Mouse (Mus musculus) midbrain, embryonic 15.5 days (tissue): ENCODE data around the gene Srp14. TPM values are rescaled to one million over a fixed set of nuclear protein-coding genes. Genes with fewer than 3 reads are reported as not detected.

ENCODE experiments used
- ATAC-seq: fragments of 200-750 bp; cut with Nextera tagmentation; replicated peaks from 2 replicates; pipeline ENCODE4 v1.8.0; 2017; ENCODE audit warnings: moderate TSS enrichment
- H3K27ac ChIP-seq: fragments of 300-500 bp; sonication (generic); 2 replicates; pipeline ENCODE4 v1.5.1; 2015; ENCODE audit warnings: mild to moderate bottlenecking, inconsistent platforms
- H3K27me3 ChIP-seq: fragments of 300-500 bp; sonication (generic); replicated peaks from 2 replicates; pipeline ENCODE4 v1.6.1; 2015; ENCODE audit warnings: inconsistent platforms
- H3K36me3 ChIP-seq: fragments of 300-500 bp; sonication (generic); replicated peaks from 2 replicates; pipeline ENCODE4 v1.6.1; 2015; ENCODE audit warnings: inconsistent platforms
- H3K4me1 ChIP-seq: fragments of 300-500 bp; sonication (generic); 2 replicates; pipeline ENCODE4 v1.6.1; 2015; ENCODE audit warnings: inconsistent platforms
- H3K4me2 ChIP-seq: fragments of 300-500 bp; sonication (generic); 2 replicates; pipeline ENCODE4 v1.6.1; 2015; ENCODE audit warnings: inconsistent platforms, mild to moderate bottlenecking, moderate library complexity
- H3K4me3 ChIP-seq: fragments of 300-500 bp; sonication (generic); 2 replicates; pipeline ENCODE4 v1.5.1; 2015; ENCODE audit warnings: mild to moderate bottlenecking, inconsistent platforms
- H3K9ac ChIP-seq: fragments of 300-500 bp; sonication (generic); 2 replicates; pipeline ENCODE4 v1.6.1; 2015; ENCODE audit warnings: mild to moderate bottlenecking, inconsistent platforms
- H3K9me3 ChIP-seq: fragments of 300-500 bp; sonication (generic); 2 replicates; pipeline ENCODE4 v1.6.1; 2016; ENCODE audit warnings: inconsistent platforms
- WGBS: fragments of 180-500 bp; shearing (Covaris S2); methylation state at CpG from one replicate; pipeline ENCODE4 v1.1.7; 2015; ENCODE audit warnings: mixed read lengths; 5-methylcytosine and 5-hydroxymethylcytosine counted together
- polyA plus RNA-seq: library from polyadenylated mRNA; unstranded; fragments of >200 nt; fragmentation: Nextera tagmentation; extraction: Ambion mirVana; gene quantifications from 2 replicates; pipeline ENCODE4 v1.2.1, GENCODE M21; 2015

Srp14 gene
- 303 and 315 TPM in 2 replicates for polyA plus RNA-seq

GRCm38 (mm10) chr2:118479550-118479909, at the start of gene Srp14:
Gene Srp14 (minus strand): TSS chr2:118479711.
- peaks cover 15% of the 10 kb centered on the region for H3K36me3 ChIP-seq
- no peaks in the 10 kb centered on the region for H3K27me3 ChIP-seq
- peak; percentile 97 for ATAC-seq
- peaks cover 15% of the 10 kb centered on the region for H3K4me1 ChIP-seq
- H3K9ac ChIP-seq: peak within 1 kb of the TSS; percentile 99
- H3K9me3 ChIP-seq: no peaks in the 10 kb centered on the region
- H3K4me3 ChIP-seq: peak within 1 kb of the TSS; percentile 81
- WGBS: under 1% methylated on average over 35 of the region's 35 CpGs
- H3K27ac ChIP-seq: peak within 1 kb of the TSS; percentile 86
- peak within 1 kb of the TSS; percentile 78 for H3K4me2 ChIP-seq

- WGBS: 89% methylated on average over 5 of the region's 5 CpGs
- Histone ChIP-seq H3K27me3 (no peaks in the 10 kb centered on the region), H3K4me1 (0 out of 2 replicates have a peak, but pooled peaks cover 10% of the 10 kb centered on the region), H3K4me3 (no peak overlapping the region), H3K27ac (no peak overlapping the region), H3K36me3 (no peaks in the 10 kb centered on the region), H3K9ac (no peak overlapping the region), H3K9me3 (no peaks in the 10 kb centered on the region), H3K4me2 (no peak overlapping the region)
- ATAC-seq: no peak
These were observed 47.0 kb upstream of the Srp14 start for GRCm38 (mm10) chr2:118526545-118526944.

- Histone ChIP-seq H3K9me3 (no peaks in the 10 kb centered on the region), H3K36me3 (no peaks in the 10 kb centered on the region), H3K9ac (no peak overlapping the region), H3K27ac (no peak overlapping the region), H3K4me3 (no peak overlapping the region), H3K4me2 (no peak overlapping the region), H3K27me3 (no peaks in the 10 kb centered on the region), H3K4me1 (peaks cover 12% of the 10 kb centered on the region)
- 74% methylated on average over 3 of the region's 3 CpGs for whole genome bisulfite sequencing
- ATAC-seq: no peak
These were observed 45.3 kb upstream of the Srp14 start for GRCm38 (mm10) chr2:118524811-118525210.

- WGBS: 51% methylated on average over 5 of the region's 5 CpGs
- ATAC-seq: no peak
These were observed 43.7 kb upstream of the Srp14 start for GRCm38 (mm10) chr2:118523163-118523730.

GRCm38 (mm10) chr2:118522265-118522664, 42.8 kb upstream of the Srp14 start:
- Histone ChIP-seq H3K4me1 (peaks cover 6% of the 10 kb centered on the region), H3K36me3 (no peaks in the 10 kb centered on the region), H3K27me3 (no peaks in the 10 kb centered on the region), H3K9me3 (no peaks in the 10 kb centered on the region), H3K9ac (no peak overlapping the region), H3K4me3 (no peak overlapping the region), H3K27ac (no peak overlapping the region), H3K4me2 (no peak overlapping the region)
- no peak for ATAC-seq
- 51% methylated on average over 2 of the region's 2 CpGs for WGBS

More at GRCm38 (mm10) chr2:118523163-118523730, 43.7 kb upstream of the Srp14 start:
- Histone ChIP-seq H3K9ac (no peak overlapping the region), H3K27ac (no peak overlapping the region), H3K4me3 (no peak overlapping the region), H3K4me2 (no peak overlapping the region), H3K4me1 (peaks cover 6% of the 10 kb centered on the region), H3K27me3 (no peaks in the 10 kb centered on the region), H3K9me3 (no peaks in the 10 kb centered on the region), H3K36me3 (no peaks in the 10 kb centered on the region)

- Histone ChIP-seq H3K36me3 (no peaks in the 10 kb centered on the region), H3K9ac (no peak overlapping the region), H3K4me3 (no peak overlapping the region), H3K4me2 (no peak overlapping the region), H3K9me3 (no peaks in the 10 kb centered on the region), H3K27ac (no peak overlapping the region), H3K27me3 (no peaks in the 10 kb centered on the region), H3K4me1 (peaks cover 6% of the 10 kb centered on the region)
- 45% methylated on average over 9 of the region's 9 CpGs for WGBS
- ATAC-seq: peak; percentile 75
These were observed 40.8 kb upstream of the Srp14 start for GRCm38 (mm10) chr2:118520042-118520933.

- no peak overlapping the region for H3K4me2 ChIP-seq
- H3K36me3 ChIP-seq: no peaks in the 10 kb centered on the region
- no peak for ATAC-seq
- H3K9me3 ChIP-seq: no peaks in the 10 kb centered on the region
- no peak overlapping the region for H3K27ac ChIP-seq
- no peak overlapping the region for H3K4me3 ChIP-seq
- peaks cover 10% of the 10 kb centered on the region for H3K4me1 ChIP-seq
- H3K9ac ChIP-seq: no peak overlapping the region
- WGBS: 83% methylated on average over 16 of the region's 16 CpGs
- no peaks in the 10 kb centered on the region for H3K27me3 ChIP-seq
These were observed 33.2 kb upstream of the Srp14 start for GRCm38 (mm10) chr2:118512418-118513377.

- H3K4me2 ChIP-seq: no peak overlapping the region
- peaks cover 10% of the 10 kb centered on the region for H3K4me1 ChIP-seq
- ATAC-seq: no peak
- no peaks in the 10 kb centered on the region for H3K9me3 ChIP-seq
- no peaks in the 10 kb centered on the region for H3K36me3 ChIP-seq
- H3K4me3 ChIP-seq: no peak overlapping the region
- H3K9ac ChIP-seq: no peak overlapping the region
- 0 out of 2 replicates have a peak overlapping the region, but pooled peaks have one; percentile 11 for H3K27ac ChIP-seq
- 67% methylated on average over 11 of the region's 11 CpGs for WGBS
- H3K27me3 ChIP-seq: no peaks in the 10 kb centered on the region
These were observed 32.4 kb upstream of the Srp14 start for GRCm38 (mm10) chr2:118511779-118512417.

GRCm38 (mm10) chr2:118510447-118511310, 31.2 kb upstream of the Srp14 start:
- no peaks in the 10 kb centered on the region for H3K27me3 ChIP-seq
- ATAC-seq: peak; percentile 93
- H3K27ac ChIP-seq: peak overlapping the region; percentile 30; the same call in 1 of the 2 replicates
- H3K4me3 ChIP-seq: no peak overlapping the region
- peaks cover 10% of the 10 kb centered on the region for H3K4me1 ChIP-seq
- no peaks in the 10 kb centered on the region for H3K9me3 ChIP-seq
- H3K4me2 ChIP-seq: peak overlapping the region; percentile 6; the same call in 1 of the 2 replicates
- 31% methylated on average over 29 of the region's 29 CpGs for WGBS
- H3K36me3 ChIP-seq: no peaks in the 10 kb centered on the region
- no peak overlapping the region for H3K9ac ChIP-seq

GRCm38 (mm10) chr2:118509688-118510446, 30.4 kb upstream of the Srp14 start:
- peak overlapping the region; percentile 30; the same call in 1 of the 2 replicates for H3K27ac ChIP-seq
- no peaks in the 10 kb centered on the region for H3K27me3 ChIP-seq
- H3K9ac ChIP-seq: no peak overlapping the region
- H3K4me2 ChIP-seq: peak overlapping the region; percentile 6; the same call in 1 of the 2 replicates
- H3K4me3 ChIP-seq: no peak overlapping the region
- H3K4me1 ChIP-seq: peaks cover 10% of the 10 kb centered on the region
- ATAC-seq: no peak
- 48% methylated on average over 8 of the region's 8 CpGs for WGBS
- H3K9me3 ChIP-seq: no peaks in the 10 kb centered on the region
- no peaks in the 10 kb centered on the region for H3K36me3 ChIP-seq
